Mouse (Mus musculus): Measurements from ENCODE around the gene Wdr70. TPM values are rescaled to one million over a fixed set of nuclear protein-coding genes. Genes with fewer than 3 reads are reported as not detected.

Wdr70 gene
- polyA plus RNA-seq, 1 experiment from 2014 or later, result 71.0 TPM

GRCm38 (mm10) chr15:7872473-7872872 lies 226.5 kb downstream of the Wdr70 start:
- Histone ChIP-seq H3K36me3 (ENCODE audit: control insufficient read depth, insufficient read depth) (no peaks in the 10 kb centered on the region), H3K27ac (ENCODE audit: low read length) (no peak overlapping the region), H3K4me2 (ENCODE audit: low read length) (no peak overlapping the region), H3K27me3 (replicated peaks; ENCODE audit: control insufficient read depth, insufficient read depth, low read length) (no peaks in the 10 kb centered on the region), H3K9ac (replicated peaks; ENCODE audit: low read depth, low read length) (no peak overlapping the region), H3K4me3 (replicated peaks; ENCODE audit: low read length) (no peak overlapping the region), H3K4me1 (replicated peaks; ENCODE audit: control insufficient read depth, insufficient read depth, low read length) (no peaks in the 10 kb centered on the region), H3K9me3 (ENCODE audit: control insufficient read depth, low read length) (no peaks in the 10 kb centered on the region)
- 71% methylated on average over 5 of the region's 5 CpGs for WGBS
- no peak for ATAC-seq

- no peak overlapping the region for H3K4me2 ChIP-seq (ENCODE audit: low read length)
- H3K4me1 ChIP-seq (replicated peaks; ENCODE audit: control insufficient read depth, insufficient read depth, low read length), result no peaks in the 10 kb centered on the region
- H3K27ac ChIP-seq (ENCODE audit: low read length), result no peak overlapping the region
- H3K36me3 ChIP-seq (ENCODE audit: control insufficient read depth, insufficient read depth), result no peaks in the 10 kb centered on the region
- 90% methylated on average over 3 of the region's 3 CpGs for WGBS
- no peaks in the 10 kb centered on the region for H3K27me3 ChIP-seq (replicated peaks; ENCODE audit: control insufficient read depth, insufficient read depth, low read length)
- ATAC-seq, result no peak
- H3K4me3 ChIP-seq (replicated peaks; ENCODE audit: low read length), result no peak overlapping the region
- no peaks in the 10 kb centered on the region for H3K9me3 ChIP-seq (ENCODE audit: control insufficient read depth, low read length)
- H3K9ac ChIP-seq (replicated peaks; ENCODE audit: low read depth, low read length), result no peak overlapping the region
These were observed 233.7 kb downstream of the Wdr70 start for GRCm38 (mm10) chr15:7865305-7865704.

- Histone ChIP-seq H3K4me1 (replicated peaks; ENCODE audit: control insufficient read depth, insufficient read depth, low read length) (no peaks in the 10 kb centered on the region), H3K9ac (replicated peaks; ENCODE audit: low read depth, low read length) (no peak overlapping the region), H3K27ac (ENCODE audit: low read length) (no peak overlapping the region), H3K4me2 (ENCODE audit: low read length) (no peak overlapping the region), H3K27me3 (replicated peaks; ENCODE audit: control insufficient read depth, insufficient read depth, low read length) (no peaks in the 10 kb centered on the region), H3K36me3 (ENCODE audit: control insufficient read depth, insufficient read depth) (no peaks in the 10 kb centered on the region), H3K4me3 (replicated peaks; ENCODE audit: low read length) (no peak overlapping the region), H3K9me3 (ENCODE audit: control insufficient read depth, low read length) (no peaks in the 10 kb centered on the region)
- WGBS, result 67% methylated on average over 5 of the region's 5 CpGs
- no peak for ATAC-seq
These were observed 235.7 kb downstream of the Wdr70 start for GRCm38 (mm10) chr15:7863328-7863727.

GRCm38 (mm10) chr15:7862890-7863289 lies 236.1 kb downstream of the Wdr70 start:
- Histone ChIP-seq H3K9ac (replicated peaks; ENCODE audit: low read depth, low read length) (no peak overlapping the region), H3K36me3 (ENCODE audit: control insufficient read depth, insufficient read depth) (no peaks in the 10 kb centered on the region), H3K4me1 (replicated peaks; ENCODE audit: control insufficient read depth, insufficient read depth, low read length) (no peaks in the 10 kb centered on the region), H3K4me2 (ENCODE audit: low read length) (no peak overlapping the region), H3K27me3 (replicated peaks; ENCODE audit: control insufficient read depth, insufficient read depth, low read length) (no peaks in the 10 kb centered on the region), H3K9me3 (ENCODE audit: control insufficient read depth, low read length) (no peaks in the 10 kb centered on the region), H3K4me3 (replicated peaks; ENCODE audit: low read length) (no peak overlapping the region), H3K27ac (ENCODE audit: low read length) (no peak overlapping the region)
- no peak for ATAC-seq
- 89% methylated on average over 5 of the region's 5 CpGs for WGBS

GRCm38 (mm10) chr15:7858841-7859240 lies 240.2 kb downstream of the Wdr70 start:
- WGBS, result 90% methylated on average over 5 of the region's 5 CpGs
- H3K9me3 ChIP-seq (ENCODE audit: control insufficient read depth, low read length), result no peaks in the 10 kb centered on the region
- H3K27me3 ChIP-seq (replicated peaks; ENCODE audit: control insufficient read depth, insufficient read depth, low read length), result no peaks in the 10 kb centered on the region
- no peaks in the 10 kb centered on the region for H3K4me1 ChIP-seq (replicated peaks; ENCODE audit: control insufficient read depth, insufficient read depth, low read length)
- no peaks in the 10 kb centered on the region for H3K36me3 ChIP-seq (ENCODE audit: control insufficient read depth, insufficient read depth)
- no peak for ATAC-seq
- H3K4me2 ChIP-seq (ENCODE audit: low read length), result no peak overlapping the region
- no peak overlapping the region for H3K4me3 ChIP-seq (replicated peaks; ENCODE audit: low read length)
- no peak overlapping the region for H3K9ac ChIP-seq (replicated peaks; ENCODE audit: low read depth, low read length)
- H3K27ac ChIP-seq (ENCODE audit: low read length), result no peak overlapping the region

GRCm38 (mm10) chr15:7857418-7857817 lies 241.6 kb downstream of the Wdr70 start:
- H3K27me3 ChIP-seq (replicated peaks; ENCODE audit: control insufficient read depth, insufficient read depth, low read length), result no peaks in the 10 kb centered on the region
- H3K4me1 ChIP-seq (replicated peaks; ENCODE audit: control insufficient read depth, insufficient read depth, low read length), result no peaks in the 10 kb centered on the region
- 39% methylated on average over 13 of the region's 13 CpGs for WGBS
- no peak overlapping the region for H3K4me2 ChIP-seq (ENCODE audit: low read length)
- no peak overlapping the region for H3K27ac ChIP-seq (ENCODE audit: low read length)
- H3K9ac ChIP-seq (replicated peaks; ENCODE audit: low read depth, low read length), result no peak overlapping the region
- ATAC-seq, result no peak
- no peaks in the 10 kb centered on the region for H3K36me3 ChIP-seq (ENCODE audit: control insufficient read depth, insufficient read depth)
- no peak overlapping the region for H3K4me3 ChIP-seq (replicated peaks; ENCODE audit: low read length)
- no peaks in the 10 kb centered on the region for H3K9me3 ChIP-seq (ENCODE audit: control insufficient read depth, low read length)

GRCm38 (mm10) chr15:7842398-7842797 lies 256.6 kb downstream of the Wdr70 start:
- 92% methylated on average over 4 of the region's 4 CpGs for WGBS
- ATAC-seq, result no peak

GRCm38 (mm10) chr15:7841664-7842063 lies 257.3 kb downstream of the Wdr70 start:
- no peak for ATAC-seq

More at GRCm38 (mm10) chr15:7842398-7842797, 256.6 kb downstream of the Wdr70 start:
- Histone ChIP-seq H3K36me3 (ENCODE audit: control insufficient read depth, insufficient read depth) (no peaks in the 10 kb centered on the region), H3K4me1 (replicated peaks; ENCODE audit: control insufficient read depth, insufficient read depth, low read length) (no peaks in the 10 kb centered on the region; the same call in 1 of the 2 replicates), H3K9ac (replicated peaks; ENCODE audit: low read depth, low read length) (no peak overlapping the region), H3K4me3 (replicated peaks; ENCODE audit: low read length) (no peak overlapping the region), H3K4me2 (ENCODE audit: low read length) (no peak overlapping the region), H3K27me3 (replicated peaks; ENCODE audit: control insufficient read depth, insufficient read depth, low read length) (no peaks in the 10 kb centered on the region), H3K27ac (ENCODE audit: low read length) (no peak overlapping the region), H3K9me3 (ENCODE audit: control insufficient read depth, low read length) (no peaks in the 10 kb centered on the region)

GRCm38 (mm10) chr15:7838921-7839309 lies 260.1 kb downstream of the Wdr70 start:
- Histone ChIP-seq H3K4me2 (ENCODE audit: low read length) (no peak overlapping the region), H3K4me1 (replicated peaks; ENCODE audit: control insufficient read depth, insufficient read depth, low read length) (no peaks in the 10 kb centered on the region; the same call in 1 of the 2 replicates), H3K27me3 (replicated peaks; ENCODE audit: control insufficient read depth, insufficient read depth, low read length) (no peaks in the 10 kb centered on the region), H3K27ac (ENCODE audit: low read length) (no peak overlapping the region), H3K9ac (replicated peaks; ENCODE audit: low read depth, low read length) (no peak overlapping the region), H3K36me3 (ENCODE audit: control insufficient read depth, insufficient read depth) (no peaks in the 10 kb centered on the region), H3K4me3 (replicated peaks; ENCODE audit: low read length) (no peak overlapping the region), H3K9me3 (ENCODE audit: control insufficient read depth, low read length) (no peaks in the 10 kb centered on the region)
- 73% methylated on average over 7 of the region's 7 CpGs for WGBS
- ATAC-seq, result 0 out of 2 replicates have a peak, but pooled peaks have one; percentile 23

More at GRCm38 (mm10) chr15:7841664-7842063, 257.3 kb downstream of the Wdr70 start:
- H3K4me1 ChIP-seq (replicated peaks; ENCODE audit: control insufficient read depth, insufficient read depth, low read length), result no peaks in the 10 kb centered on the region; the same call in 1 of the 2 replicates
- no peak overlapping the region for H3K4me3 ChIP-seq (replicated peaks; ENCODE audit: low read length)
- no peak overlapping the region for H3K27ac ChIP-seq (ENCODE audit: low read length)
- H3K27me3 ChIP-seq (replicated peaks; ENCODE audit: control insufficient read depth, insufficient read depth, low read length), result no peaks in the 10 kb centered on the region
- no peak overlapping the region for H3K4me2 ChIP-seq (ENCODE audit: low read length)
- WGBS, result 88% methylated on average over 1 of the region's 1 CpGs
- H3K9ac ChIP-seq (replicated peaks; ENCODE audit: low read depth, low read length), result no peak overlapping the region
- no peaks in the 10 kb centered on the region for H3K9me3 ChIP-seq (ENCODE audit: control insufficient read depth, low read length)
- H3K36me3 ChIP-seq (ENCODE audit: control insufficient read depth, insufficient read depth), result no peaks in the 10 kb centered on the region
